Mouse (Mus musculus) hindlimb bud, embryonic 11.5 days (tissue): ENCODE measurements around the gene Cd82.

Experiments
- DNase-seq: peaks from one replicate; pipeline ENCODE4 v3.0.0-alpha.2; 2012; ENCODE audit warnings: low read depth, low spot score; ENCODE audit errors: extremely low spot score

Cd82 gene

DNA sequence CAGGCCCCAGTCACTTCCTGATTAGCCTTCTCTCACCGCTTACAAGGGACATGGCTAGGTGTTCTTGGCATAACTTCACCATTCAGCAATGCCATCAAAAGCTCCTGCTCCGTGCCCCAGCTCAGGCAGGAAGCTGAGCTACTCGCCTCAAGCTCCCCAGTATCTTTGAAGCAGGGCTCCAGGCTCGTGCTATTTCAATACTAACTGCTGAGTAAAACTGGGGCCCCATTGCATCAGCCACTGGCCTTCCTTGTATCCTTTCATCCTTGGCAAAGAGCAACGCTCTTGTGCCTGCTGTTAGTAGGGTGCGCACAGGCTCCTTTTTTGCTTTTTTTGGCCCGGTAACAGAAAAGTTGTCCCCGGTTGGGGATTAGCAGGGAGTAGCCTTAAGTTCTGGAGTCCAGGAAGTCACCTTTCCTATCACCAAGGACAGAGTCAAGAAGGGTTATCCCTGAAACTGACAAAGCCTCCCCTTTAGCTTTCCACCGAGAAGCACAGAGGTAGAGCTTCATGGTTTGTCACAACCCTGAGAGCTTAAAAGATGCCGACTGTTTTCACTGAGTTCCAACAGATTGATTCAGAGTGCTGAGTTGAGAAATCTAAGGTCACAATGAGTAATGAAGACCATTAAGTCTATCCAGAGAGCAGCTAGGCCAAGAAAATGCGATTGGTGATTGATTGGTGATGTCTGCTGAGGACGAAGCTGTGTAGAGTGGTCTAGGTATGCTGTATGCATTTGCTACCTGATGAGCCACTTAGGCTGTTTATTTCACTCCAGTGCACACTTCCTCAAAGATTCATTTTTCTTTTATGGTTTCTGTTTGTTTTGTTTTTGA is 45.8 kb downstream of the Cd82 start:
- no peak for DNase-seq

DNA sequence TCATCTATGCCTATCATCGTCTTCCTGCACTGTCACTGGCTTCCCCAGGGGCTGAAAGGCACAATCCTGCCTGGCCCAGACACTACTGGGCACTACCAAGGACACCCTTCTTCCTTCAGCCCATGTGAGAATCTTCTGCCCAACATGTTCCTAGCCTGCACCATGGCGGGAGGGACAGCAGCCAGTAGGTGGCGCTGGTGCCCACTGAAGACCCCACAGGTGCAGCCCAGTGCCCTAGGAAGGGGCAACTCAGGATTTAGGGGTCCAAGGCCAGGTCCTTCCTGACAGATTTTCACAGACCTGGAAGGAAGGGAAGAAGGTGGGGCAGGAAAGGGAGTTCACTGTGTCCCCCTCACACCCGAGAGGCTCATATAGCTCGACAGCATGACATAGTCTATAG is 47.7 kb downstream of the Cd82 start:
- no peak for DNase-seq

DNA sequence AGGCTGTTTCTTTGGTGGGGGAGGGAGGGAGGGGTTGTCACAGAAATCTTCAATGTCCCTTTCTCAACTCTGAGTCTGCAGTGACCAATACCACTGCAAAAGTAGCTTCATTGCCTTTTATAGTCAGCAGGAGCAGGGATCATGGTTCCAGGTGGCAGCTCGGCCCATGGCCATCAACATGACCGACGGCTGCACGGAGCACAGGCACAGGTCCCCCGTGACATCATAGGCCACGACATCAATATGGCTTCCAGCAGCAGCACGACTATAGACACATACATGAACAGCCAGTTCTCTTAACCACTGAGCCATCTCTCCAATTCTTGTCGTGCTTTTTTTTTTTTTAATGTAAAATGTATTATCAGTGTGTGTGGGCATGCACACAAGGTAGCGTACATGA is 48.8 kb downstream of the Cd82 start:
- DNase-seq, result no peak

GRCm38 (mm10) chr2:93413367-93414014 is 49.4 kb downstream of the Cd82 start:
- peak; percentile 20 for DNase-seq

- no peak for DNase-seq
Measured at GRCm38 (mm10) chr2:93412101-93412500, 50.8 kb downstream of the Cd82 start.

DNA sequence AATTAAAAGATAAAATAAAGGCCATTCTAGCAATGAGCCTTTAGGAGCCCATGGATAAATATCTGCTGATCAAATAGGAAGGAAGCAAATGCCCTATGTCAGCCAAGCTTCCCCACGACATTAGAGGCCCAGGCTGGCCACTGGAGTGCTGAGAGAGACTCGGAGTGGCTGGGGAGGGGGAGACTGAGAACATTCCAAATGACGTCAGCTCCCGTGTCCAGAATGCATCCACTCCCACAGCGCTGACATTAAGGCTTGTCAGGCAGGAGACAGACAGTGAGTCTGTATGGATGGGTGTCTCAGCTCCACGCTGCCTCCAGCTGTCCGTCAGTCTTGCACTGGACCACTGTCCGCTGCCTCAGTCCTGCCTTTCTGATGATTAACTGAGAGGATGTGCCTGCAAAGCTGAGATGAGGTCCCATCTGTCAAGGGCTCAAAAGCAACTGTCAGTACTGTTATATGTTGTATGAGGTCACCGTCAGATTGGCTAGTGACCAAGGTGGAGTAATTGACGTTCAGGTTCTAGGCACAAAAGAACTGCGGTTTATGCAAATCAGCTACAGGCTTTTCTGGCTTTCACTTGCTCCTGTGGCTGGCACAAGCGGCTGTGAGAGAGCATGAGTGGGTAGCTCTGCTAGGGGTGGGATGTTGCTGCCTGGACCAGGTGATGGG is 51.9 kb downstream of the Cd82 start:
- DNase-seq, result no peak

GRCm38 (mm10) chr2:93405017-93405425 is 57.9 kb downstream of the Cd82 start:
- DNase-seq, result no peak

- no peak for DNase-seq
Measured at GRCm38 (mm10) chr2:93404169-93404568, 58.8 kb downstream of the Cd82 start.

- no peak for DNase-seq
Measured at GRCm38 (mm10) chr2:93403267-93403666, 59.7 kb downstream of the Cd82 start.

GRCm38 (mm10) chr2:93391198-93391597 is 71.7 kb downstream of the Cd82 start:
- no peak for DNase-seq

DNA sequence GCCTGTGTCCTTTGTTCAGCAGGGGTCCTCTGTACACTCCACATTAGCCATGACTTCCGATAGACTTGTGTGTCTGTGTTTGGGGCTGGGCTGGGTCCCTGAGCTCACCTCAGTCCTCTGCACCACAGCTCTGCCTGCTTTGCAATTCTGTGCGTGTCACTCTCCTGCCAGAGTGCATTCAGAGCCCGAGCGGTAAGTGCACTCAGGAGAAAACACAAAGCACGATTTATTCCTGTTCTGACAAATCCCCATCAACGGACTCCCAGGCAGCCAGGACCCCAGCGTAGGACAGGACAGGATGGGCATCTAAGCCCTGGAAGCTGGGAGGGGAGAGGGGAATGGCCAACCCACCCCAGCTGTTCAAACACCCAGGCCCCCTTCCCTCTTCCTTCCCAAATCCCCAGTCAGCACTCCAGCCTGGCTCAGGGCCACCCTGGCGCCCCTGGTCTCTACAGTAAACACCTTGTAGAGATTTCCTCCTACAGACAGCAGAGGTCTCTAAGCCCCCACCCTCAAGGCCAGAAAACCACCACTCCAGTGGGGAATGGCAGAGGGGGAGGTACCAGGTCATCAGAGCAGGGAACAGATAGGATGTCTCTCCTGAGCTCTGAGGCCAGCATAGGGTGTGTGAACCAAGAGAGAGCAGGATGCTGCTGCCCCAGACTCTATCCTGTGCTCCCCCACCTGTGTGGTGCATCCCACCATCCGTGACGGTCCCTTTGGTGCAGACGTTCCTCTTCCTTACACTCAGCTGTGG is 72.6 kb downstream of the Cd82 start:
- DNase-seq, result no peak

- DNase-seq, result no peak
Measured at GRCm38 (mm10) chr2:93386958-93387357, 76.0 kb downstream of the Cd82 start.

DNA sequence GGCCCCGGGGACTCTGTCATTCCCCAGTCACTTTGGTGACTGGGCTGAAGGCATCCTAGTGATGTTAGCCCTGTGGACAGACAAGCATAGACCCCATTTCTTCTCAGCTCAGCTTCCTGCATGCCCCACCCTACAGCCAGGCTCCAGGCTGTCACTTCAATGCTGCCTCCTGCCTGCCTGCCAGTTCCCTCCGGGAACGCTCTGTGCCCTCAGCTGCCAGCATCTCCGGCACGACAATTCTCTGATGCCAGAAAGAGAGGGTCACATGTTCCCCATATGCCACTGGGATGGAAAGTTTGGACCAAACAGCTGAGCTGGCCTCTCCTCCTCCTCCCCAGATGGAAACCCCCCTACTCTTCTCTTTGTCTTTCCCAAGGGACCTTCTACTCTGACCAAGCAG is 79.1 kb downstream of the Cd82 start:
- DNase-seq, result no peak

GRCm38 (mm10) chr2:93380680-93381089 is 82.3 kb downstream of the Cd82 start:
- DNase-seq, result no peak

- no peak for DNase-seq
Measured at GRCm38 (mm10) chr2:93377797-93378196, 85.1 kb downstream of the Cd82 start.

- DNase-seq, result no peak
Measured at GRCm38 (mm10) chr2:93377157-93377556, 85.8 kb downstream of the Cd82 start.

DNA sequence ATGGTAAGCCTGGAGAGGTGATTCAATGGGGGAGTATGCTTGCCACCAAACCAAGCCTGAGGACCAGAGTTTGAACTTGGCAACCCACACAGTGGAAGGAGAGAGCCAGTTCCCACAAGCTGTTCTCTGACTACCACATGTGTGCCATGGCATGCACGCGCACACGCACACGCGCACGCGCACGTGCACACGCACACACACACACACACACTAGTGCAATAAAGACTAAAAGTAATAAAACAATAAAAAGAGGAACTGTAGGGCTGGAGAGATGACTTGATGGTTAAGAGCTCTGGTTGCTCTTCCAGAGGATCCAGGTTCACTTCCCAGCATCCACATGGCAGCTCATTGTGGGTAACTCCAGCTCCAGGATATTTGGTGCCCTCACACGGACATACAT is 90.1 kb downstream of the Cd82 start:
- no peak for DNase-seq

DNA sequence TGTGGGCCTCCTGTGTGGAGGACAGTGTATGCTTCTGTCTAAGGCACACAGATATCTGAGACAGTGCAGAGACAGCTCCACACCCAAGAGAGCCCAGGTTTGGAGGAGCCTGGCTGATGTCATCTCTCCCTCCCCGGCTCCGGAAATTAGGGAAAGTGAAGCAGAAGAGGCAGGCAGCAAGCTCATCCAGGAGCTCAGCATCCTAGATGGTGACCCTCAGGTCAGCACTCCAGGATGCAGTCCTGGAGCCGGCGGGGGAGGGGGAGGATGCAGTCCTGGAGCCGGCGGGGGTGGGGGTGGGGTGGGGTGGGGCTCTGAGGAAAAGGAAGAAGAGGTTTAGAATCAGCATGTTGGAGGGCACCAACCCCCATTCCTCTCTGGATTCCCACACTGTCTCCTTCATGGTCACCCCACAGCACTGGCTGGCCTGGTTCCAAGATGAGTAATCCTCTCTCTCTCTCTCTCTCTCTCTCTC is 90.8 kb downstream of the Cd82 start:
- no peak for DNase-seq
